Mouse (Mus musculus): ENCODE results near the gene Dpyd. TPM values are rescaled to one million over a fixed set of nuclear protein-coding genes. Genes with fewer than 3 reads are reported as not detected.

Gene Dpyd
- not detected for polyA plus RNA-seq (2017; shearing (Covaris generic))

DNA sequence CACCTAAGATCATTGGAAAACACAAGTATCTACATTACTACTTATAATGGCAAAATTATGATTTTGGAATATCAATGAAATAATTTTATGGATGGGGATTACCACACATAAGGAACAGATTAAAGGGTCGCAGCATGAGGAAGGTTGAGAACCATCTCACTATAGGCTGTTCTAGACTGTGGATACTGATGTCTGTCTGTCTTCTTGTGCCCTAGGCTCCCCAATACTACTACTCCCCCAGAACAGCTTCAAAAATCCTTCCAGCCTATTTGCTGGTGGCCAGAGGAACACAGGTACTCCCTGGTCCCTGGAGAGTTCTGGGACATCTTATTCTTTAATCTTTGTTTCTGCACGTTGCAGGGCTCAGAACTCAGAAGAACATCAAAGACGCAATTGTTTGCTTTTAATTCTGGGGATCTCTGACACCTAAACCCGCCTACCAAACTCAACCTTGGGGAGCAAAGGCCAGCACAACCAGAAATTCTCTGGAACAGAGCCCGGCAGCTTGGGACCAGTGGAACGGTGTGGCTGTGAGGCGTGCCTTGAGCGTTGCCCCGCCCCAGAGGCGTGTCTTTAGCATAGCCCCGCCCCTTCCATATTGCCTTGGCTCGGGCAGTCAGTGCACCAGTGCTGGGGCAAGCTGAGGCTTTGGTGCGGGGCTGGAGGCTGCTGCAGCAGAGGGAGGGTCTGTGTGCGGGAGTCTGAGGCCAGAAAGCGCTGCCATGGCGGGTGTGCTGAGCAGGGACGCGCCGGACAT is at the start of gene Dpyd:
Dpyd (plus strand) TSS at position 576 of the 757 bp plus-strand sequence.
- ATAC-seq = no peak

DNA sequence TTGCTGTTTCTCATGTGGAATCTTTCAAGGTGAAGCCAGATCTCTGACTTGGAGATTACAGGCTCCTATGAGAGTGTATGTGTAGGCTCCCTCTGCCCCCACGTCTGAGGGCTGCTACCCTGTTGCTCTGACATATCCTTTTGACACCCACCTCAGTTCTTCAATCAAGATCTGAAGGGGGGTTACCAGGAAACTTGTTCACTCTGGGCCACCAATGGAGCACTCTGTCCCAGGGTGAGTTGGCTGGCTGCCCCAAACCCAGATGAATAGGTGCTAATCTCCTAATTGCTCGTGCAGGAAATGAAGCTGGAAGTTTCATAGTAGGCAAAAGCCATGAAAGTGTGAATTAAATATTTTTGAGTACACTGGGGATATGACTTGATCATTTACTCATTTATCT is 24.3 kb upstream of the Dpyd start:
- ATAC-seq = no peak

DNA sequence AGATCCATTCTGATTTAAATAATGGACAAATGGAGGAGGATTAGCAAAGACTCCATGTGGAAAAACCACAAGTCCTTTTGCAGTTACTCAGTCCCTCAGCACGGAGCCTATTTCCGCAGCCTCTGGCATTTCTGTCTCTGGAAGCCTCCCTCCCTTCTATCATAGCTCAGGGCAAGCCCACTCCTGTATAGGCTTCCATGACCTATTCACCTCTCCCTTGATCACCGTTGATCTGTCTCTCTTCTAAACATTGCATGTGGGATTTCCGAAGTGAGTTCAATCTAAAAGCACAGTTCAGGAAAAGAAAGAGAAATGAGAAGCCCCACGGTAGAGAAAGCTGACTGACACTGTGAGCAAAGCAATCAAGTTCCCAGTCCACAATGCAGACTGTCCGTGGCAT is 20.2 kb upstream of the Dpyd start:
- ATAC-seq = no peak

- ATAC-seq = no peak
These were observed 14.2 kb upstream of the Dpyd start for GRCm38 (mm10) chr3:118547551-118548210.

- ATAC-seq = no peak
These were observed 4.3 kb upstream of the Dpyd start for GRCm38 (mm10) chr3:118557605-118558004.

- ATAC-seq = no peak
These were observed 2.0 kb upstream of the Dpyd start for GRCm38 (mm10) chr3:118559936-118560335.

DNA sequence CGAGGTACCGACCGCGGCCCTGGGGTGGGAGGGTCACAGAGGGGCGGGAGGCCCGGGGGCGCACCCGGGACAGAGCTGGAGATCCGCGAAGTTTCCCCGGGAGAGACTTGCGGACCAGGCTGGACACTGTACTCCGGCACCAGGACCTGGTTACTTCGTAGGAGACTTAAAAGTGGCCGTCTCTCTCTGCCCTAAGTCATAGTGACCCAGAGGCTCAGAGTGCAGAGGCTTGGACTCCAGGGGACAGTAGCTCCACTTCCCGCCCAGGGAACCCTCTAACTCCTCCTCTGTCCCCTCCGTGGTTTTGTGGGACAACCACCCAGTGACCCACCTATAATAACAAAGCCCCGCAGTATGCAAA is 362 bp downstream of the Dpyd start:
- ATAC-seq = no peak

- ATAC-seq = no peak
These were observed 4.8 kb downstream of the Dpyd start for GRCm38 (mm10) chr3:118566779-118567178.

DNA sequence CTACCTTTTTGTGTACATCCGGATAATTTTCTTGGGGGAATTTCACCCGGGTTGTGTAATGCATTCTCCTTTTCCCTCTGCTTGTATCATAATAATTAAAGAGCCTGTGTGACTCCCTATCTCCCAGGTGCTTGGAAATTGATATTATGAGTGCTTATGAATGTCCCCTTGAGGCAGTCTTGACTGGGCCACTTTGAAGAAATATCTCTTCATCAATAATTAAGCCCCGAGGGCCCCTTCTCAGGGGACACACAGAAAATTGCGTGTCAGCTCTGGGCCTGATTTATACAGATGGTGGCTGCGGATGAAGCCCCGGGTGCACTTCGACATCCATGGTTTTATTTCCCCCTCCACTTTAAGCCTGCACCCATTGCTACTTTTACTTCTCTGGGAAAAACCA is 8.3 kb downstream of the Dpyd start:
- ATAC-seq = no peak

DNA sequence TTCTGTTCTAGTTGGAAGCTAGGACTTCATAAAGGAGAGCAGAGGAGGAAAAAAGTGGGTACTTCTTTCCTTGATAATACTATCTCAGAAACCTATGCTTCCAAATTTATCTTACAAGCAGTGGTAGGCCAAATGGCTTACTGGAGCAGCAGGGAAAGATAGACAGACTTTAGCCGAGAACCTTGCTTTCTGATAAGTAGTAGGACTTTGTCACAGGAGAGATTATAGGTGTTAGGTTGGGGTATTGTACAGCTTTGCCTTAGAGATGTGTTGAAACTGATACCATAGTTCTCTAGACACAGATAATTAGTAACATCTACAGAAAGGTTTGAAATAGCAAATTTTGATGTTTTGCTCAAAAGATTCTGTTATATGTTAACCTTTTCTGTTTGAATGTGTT is 28.6 kb downstream of the Dpyd start:
- no peak for ATAC-seq

- no peak for ATAC-seq
These were observed 32.9 kb downstream of the Dpyd start for GRCm38 (mm10) chr3:118594864-118595263.

GRCm38 (mm10) chr3:118595693-118596092 is 33.8 kb downstream of the Dpyd start:
- ATAC-seq = no peak

- no peak for ATAC-seq
These were observed 40.0 kb downstream of the Dpyd start for GRCm38 (mm10) chr3:118601689-118602640.

- ATAC-seq = no peak
These were observed 46.8 kb downstream of the Dpyd start for GRCm38 (mm10) chr3:118608708-118609107.

GRCm38 (mm10) chr3:118626455-118627375 is 64.8 kb downstream of the Dpyd start:
- ATAC-seq = no peak

GRCm38 (mm10) chr3:118629737-118630136 is 67.8 kb downstream of the Dpyd start:
- no peak for ATAC-seq

DNA sequence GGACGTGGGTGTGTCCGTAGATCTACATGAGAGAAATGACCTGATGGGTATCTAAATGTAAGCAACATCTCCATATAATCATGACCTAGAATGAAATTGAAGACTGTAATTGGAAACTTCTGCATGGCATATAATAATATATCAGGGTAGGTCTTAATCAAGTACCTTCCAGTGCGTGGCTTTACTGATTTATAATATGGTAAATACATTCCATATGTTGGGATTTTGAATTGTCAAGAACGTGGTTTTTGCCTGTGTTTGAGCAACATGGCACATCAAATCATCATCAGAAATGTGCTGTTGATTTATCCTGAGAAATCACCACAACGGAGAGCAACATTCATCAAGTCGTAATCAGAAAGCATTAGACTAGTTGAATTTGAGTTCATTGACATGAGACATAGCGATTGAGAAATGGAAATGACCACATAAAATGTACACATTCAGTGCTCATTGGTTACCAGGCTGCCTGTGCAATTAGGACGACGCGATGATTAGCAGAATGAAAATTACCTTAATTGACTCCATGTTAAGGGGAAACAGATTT is 84.2 kb downstream of the Dpyd start:
- ATAC-seq = no peak

DNA sequence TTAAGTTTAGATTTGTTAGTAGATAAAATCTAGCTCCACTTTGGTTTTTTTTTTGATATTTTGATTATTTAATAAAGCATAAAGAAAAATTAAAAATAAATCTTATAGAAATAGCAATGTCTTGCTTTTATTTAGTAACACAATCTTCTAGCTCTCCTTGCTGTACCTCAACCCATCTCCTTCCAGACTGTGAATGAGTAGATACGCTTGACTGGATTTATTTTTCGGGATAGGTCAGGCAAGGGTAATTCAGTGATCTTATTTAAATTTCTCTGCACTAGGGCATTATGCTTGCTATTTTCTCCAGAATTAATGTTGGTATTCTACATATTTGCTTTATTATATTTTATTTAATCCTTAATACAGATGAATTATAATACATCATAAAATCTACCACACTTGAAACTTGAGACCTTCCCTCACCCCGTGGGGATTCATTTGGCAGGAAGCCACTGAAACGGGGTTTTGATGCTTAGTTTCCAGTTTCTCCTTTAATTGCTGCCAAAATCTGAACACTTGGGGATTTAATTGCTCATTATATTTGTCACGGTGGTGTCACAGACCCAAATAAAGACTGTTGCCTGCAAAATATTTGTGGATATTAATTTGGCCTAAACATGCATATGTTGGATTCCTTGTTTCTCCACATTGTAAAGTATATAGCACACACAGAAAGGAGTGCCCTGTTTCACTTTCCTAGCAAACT is 102.2 kb downstream of the Dpyd start:
- no peak for ATAC-seq

DNA sequence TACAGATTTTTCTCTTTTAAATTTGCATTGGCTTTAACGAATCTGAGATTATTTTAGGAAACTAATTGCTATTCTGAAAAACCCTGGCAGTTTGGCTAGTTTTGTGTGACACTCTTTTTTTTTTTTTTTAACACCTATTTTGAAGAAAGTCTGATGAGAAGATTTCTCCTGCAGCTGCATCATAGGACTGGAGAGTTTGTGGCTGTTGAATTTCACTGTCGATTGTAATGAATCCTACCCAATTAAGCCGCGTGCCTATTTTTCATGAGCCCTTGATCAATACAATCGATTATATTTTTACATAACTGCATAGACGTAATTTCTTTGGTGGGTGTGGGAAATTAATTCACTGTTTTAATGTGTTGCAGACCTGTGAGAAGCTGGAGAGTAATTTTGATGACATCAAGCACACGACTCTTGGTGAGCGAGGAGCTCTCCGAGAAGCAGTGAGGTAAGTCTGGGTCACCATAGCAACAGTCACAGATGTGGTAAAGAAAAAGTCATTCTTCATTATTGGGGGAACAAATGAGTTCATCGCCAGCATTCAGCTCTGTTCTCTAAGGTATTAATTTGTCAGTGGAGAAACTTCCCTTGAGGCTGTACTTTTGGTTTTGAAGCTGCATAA is 112.3 kb downstream of the Dpyd start:
- ATAC-seq = no peak

GRCm38 (mm10) chr3:118675441-118675840 is 113.5 kb downstream of the Dpyd start:
- no peak for ATAC-seq

Data from CD4-positive, CD25-positive, alpha-beta regulatory T cell, adult 4 months (primary cell).